Mouse (Mus musculus) heart, embryonic 10.5 days (tissue): Measurements from ENCODE around the gene Hrasls5. TPM values are rescaled to one million over a fixed set of nuclear protein-coding genes. Genes with fewer than 3 reads are reported as not detected.
A peak's percentile ranks its signal among the peaks of the same experiment; 100 is the strongest.

Experiments
- DNase-seq: peaks from one replicate; pipeline ENCODE4 v3.0.0-alpha.2; 2017; ENCODE audit warnings: low spot score
- H3K27ac ChIP-seq: fragments of 300-500 bp; sonication (generic); 2 replicates; pipeline ENCODE4 v1.5.1; 2016; ENCODE audit warnings: mild to moderate bottlenecking
- H3K27me3 ChIP-seq: fragments of 300-500 bp; sonication (generic); 2 replicates; pipeline ENCODE4 v1.6.1; 2016; ENCODE audit warnings: mild to moderate bottlenecking; ENCODE audit not compliant: poor library complexity, insufficient read depth, severe bottlenecking
- H3K36me3 ChIP-seq: fragments of 300-500 bp; sonication (generic); 2 replicates; pipeline ENCODE4 v1.6.1; 2016; ENCODE audit warnings: mild to moderate bottlenecking, moderate library complexity
- H3K4me1 ChIP-seq: fragments of 300-500 bp; sonication (generic); 2 replicates; pipeline ENCODE4 v1.6.1; 2016; ENCODE audit warnings: mild to moderate bottlenecking
- H3K4me3 ChIP-seq: fragments of 300-500 bp; sonication (generic); 2 replicates; pipeline ENCODE4 v1.5.1; 2016; ENCODE audit warnings: mild to moderate bottlenecking, moderate library complexity
- H3K9me3 ChIP-seq: fragments of 300-500 bp; sonication (generic); 2 replicates; pipeline ENCODE4 v1.6.1; 2016; ENCODE audit warnings: mild to moderate bottlenecking, moderate library complexity
- WGBS: fragments of 180-500 bp; shearing (Covaris S2); methylation state at CpG from one replicate; pipeline ENCODE4 v1.1.7; 2016; 5-methylcytosine and 5-hydroxymethylcytosine counted together
- polyA plus RNA-seq: library from polyadenylated mRNA; unstranded; fragments of >200 nt; fragmentation: Nextera tagmentation; extraction: Ambion mirVana; gene quantifications from 2 replicates; pipeline ENCODE4 v1.2.1, GENCODE M21; 2016

The Hrasls5 gene
- polyA plus RNA-seq, 1 experiment from 2014 or later, result not detected

DNA sequence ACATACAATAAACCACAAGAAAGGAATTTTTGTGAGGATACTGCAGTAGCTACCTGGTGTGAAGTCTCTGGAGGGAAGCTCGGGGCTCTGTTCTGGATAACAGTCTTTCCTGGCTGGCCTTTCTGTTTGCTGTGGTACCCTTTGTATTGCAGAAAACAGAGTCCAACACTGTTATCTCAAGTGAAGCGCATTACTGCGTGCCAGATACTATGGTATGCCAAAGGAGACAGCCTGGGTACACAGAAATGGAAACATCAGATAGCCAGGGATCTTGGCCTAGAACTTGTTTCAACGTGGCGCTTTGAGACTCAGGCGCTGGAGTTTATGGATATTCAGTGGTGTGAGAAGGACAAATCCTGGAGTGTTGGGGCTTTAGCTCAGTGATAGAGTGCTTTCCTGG lies 26.6 kb upstream of the Hrasls5 start:
- H3K4me3 ChIP-seq, result no peak overlapping the region
- no peaks in the 10 kb centered on the region for H3K27me3 ChIP-seq
- H3K36me3 ChIP-seq, result peaks cover 16% of the 10 kb centered on the region; the same call in 1 of the 2 replicates
- no peak for DNase-seq
- peaks cover 14% of the 10 kb centered on the region; the same call in 1 of the 2 replicates for H3K4me1 ChIP-seq
- no peaks in the 10 kb centered on the region for H3K9me3 ChIP-seq
- no peak overlapping the region for H3K27ac ChIP-seq
- WGBS, result 82% methylated on average over 6 of the region's 6 CpGs

DNA sequence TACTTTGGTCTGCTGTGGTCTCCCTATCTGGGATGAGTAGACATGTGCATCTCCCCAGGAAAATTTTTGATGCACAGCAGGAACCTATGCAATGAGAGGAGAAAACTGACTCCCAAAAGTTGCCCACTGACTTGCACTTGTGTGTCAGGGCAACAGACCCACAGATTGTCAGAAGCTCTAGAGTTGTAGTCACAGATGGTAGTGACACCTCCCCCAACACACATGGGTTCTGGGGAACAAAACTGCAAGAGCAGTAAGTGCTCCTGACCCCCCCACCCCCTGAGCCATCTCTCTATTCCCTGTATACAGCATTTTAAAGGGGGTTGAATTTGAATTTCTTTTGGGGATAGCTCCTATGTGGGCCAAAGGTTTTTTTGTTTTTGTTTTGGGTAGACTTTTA lies 21.5 kb upstream of the Hrasls5 start:
- H3K27ac ChIP-seq, result no peak overlapping the region
- no peak for DNase-seq
- H3K4me1 ChIP-seq, result 0 out of 2 replicates have a peak, but pooled peaks cover 4% of the 10 kb centered on the region
- no peaks in the 10 kb centered on the region for H3K9me3 ChIP-seq
- H3K27me3 ChIP-seq, result peaks cover 3% of the 10 kb centered on the region; the same call in 1 of the 2 replicates
- H3K36me3 ChIP-seq, result peaks cover 15% of the 10 kb centered on the region; the same call in 1 of the 2 replicates
- no peak overlapping the region for H3K4me3 ChIP-seq

DNA sequence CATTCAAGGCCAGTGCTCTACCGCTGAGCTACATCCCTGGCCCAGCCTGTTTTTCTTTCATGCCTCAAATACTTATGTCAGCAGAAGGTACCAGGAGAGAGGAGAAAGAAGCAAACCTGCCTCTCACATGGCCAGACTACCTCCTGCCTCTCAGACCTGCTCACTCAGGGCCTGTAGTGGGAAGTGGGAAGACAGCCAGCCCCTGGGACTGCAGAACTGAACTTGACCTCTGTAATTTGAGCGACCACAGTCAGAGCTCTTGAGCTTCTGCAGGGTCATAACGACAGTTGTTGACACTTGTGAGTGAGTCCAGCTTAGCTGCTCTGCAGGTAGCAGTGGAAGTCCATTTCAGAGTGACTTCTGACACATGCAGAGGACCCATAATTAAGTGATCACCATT lies 20.3 kb upstream of the Hrasls5 start:
- H3K4me1 ChIP-seq, result 0 out of 2 replicates have a peak, but pooled peaks cover 4% of the 10 kb centered on the region
- H3K27me3 ChIP-seq, result peaks cover 3% of the 10 kb centered on the region; the same call in 1 of the 2 replicates
- DNase-seq, result peak; percentile 85
- H3K27ac ChIP-seq, result no peak overlapping the region
- WGBS, result 42% methylated on average over 3 of the region's 3 CpGs
- H3K4me3 ChIP-seq, result no peak overlapping the region
- H3K9me3 ChIP-seq, result no peaks in the 10 kb centered on the region
- H3K36me3 ChIP-seq, result peaks cover 8% of the 10 kb centered on the region; the same call in 1 of the 2 replicates

DNA sequence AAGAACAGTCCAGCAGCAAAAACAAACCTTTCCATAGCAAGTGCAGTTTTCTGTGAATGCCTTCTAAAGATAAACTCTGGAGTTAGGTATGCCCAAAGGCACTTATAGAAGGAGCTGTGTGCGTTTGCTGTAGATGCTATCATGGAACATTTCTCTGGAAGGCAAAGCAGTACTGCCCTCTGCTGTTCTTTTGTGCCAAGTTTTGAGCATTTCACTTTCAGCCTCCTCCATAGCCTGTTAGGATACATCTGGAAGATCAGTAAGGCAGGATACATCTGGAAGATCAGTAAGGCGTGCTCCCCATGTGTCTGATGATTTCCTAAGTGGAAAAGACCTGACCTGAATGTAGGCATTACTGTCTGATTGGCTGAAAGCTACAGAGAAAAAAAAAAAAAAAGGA lies 16.8 kb upstream of the Hrasls5 start:
- H3K4me1 ChIP-seq, result 0 out of 2 replicates have a peak, but pooled peaks cover 4% of the 10 kb centered on the region
- peaks cover 3% of the 10 kb centered on the region; the same call in 1 of the 2 replicates for H3K27me3 ChIP-seq
- 13% methylated on average over 2 of the region's 2 CpGs for WGBS
- no peak overlapping the region for H3K27ac ChIP-seq
- no peak for DNase-seq
- no peaks in the 10 kb centered on the region for H3K9me3 ChIP-seq
- H3K36me3 ChIP-seq, result no peaks in the 10 kb centered on the region
- H3K4me3 ChIP-seq, result no peak overlapping the region

DNA sequence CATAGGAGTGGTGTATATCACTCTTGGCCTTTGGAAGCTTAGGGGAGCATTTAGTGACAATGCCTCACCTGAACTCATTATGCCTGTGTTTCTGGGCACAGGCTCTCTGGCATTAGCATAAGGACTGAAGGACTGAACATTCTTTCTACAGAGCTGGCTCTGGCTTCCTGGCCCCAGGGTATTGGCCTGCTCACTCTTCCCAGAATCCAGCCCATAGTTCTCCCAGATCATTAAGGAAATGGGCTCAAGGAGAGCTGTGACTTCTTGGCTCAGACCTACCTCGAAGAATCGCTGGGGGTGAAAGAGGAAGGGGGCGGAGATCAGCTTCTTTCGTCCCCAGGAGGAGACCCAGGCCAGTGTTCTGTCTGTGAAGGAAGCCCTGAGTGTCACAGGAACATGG lies 13.9 kb upstream of the Hrasls5 start:
- Histone ChIP-seq H3K9me3 (no peaks in the 10 kb centered on the region), H3K4me1 (0 out of 2 replicates have a peak, but pooled peaks cover 2% of the 10 kb centered on the region), H3K27ac (no peak overlapping the region), H3K27me3 (peaks cover 3% of the 10 kb centered on the region; the same call in 1 of the 2 replicates), H3K4me3 (no peak overlapping the region), H3K36me3 (no peaks in the 10 kb centered on the region)
- DNase-seq, result no peak
- WGBS, result 59% methylated on average over 4 of the region's 4 CpGs

DNA sequence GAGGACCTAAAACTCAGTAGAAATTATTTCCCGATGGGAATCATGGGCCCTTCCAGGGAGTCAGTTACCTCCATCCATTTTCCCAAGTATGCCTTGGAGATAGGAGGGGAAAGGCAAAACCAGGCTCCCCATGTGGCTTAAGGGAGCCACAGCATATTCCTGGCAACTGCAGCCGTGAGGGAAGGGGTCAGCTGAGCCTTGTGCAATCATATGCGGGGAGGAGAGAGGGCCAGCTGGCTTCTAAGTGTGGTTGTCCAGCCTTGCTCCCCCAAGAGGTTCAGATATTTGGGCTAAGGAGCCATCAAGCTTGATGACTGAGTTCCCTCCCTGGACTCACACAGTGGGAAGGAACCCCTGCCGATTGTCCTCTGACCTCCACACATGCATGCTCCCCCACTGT lies 10.8 kb upstream of the Hrasls5 start:
- WGBS, result 79% methylated on average over 4 of the region's 4 CpGs
- no peak for DNase-seq
- H3K4me3 ChIP-seq, result no peak overlapping the region
- peaks cover 11% of the 10 kb centered on the region for H3K4me1 ChIP-seq
- H3K36me3 ChIP-seq, result no peaks in the 10 kb centered on the region
- peaks cover 8% of the 10 kb centered on the region; the same call in 1 of the 2 replicates for H3K27me3 ChIP-seq
- H3K27ac ChIP-seq, result no peak overlapping the region
- H3K9me3 ChIP-seq, result no peaks in the 10 kb centered on the region

DNA sequence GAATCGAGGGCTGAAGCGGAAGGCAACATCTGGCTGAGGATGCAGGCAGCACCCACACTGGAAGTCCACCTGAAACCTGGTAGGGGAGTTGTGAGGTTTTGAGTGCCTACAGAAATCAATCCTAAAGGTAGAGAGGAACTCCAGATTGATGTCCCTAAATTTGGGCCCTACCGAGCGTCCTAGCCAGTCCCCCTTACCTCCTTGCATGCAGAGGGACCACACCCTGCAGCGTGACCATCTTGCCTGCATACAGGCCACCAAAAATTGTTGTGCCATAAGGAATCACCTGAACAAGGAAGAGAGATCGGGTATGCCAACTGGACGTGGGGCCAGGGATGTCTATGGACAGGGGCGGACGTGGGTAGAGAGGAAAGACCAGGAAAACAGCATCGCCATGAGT lies 8.2 kb upstream of the Hrasls5 start:
- H3K27me3 ChIP-seq, result peaks cover 18% of the 10 kb centered on the region
- H3K9me3 ChIP-seq, result no peaks in the 10 kb centered on the region
- 85% methylated on average over 10 of the region's 10 CpGs for WGBS
- H3K4me3 ChIP-seq, result no peak overlapping the region
- peak; percentile 68 for DNase-seq
- H3K4me1 ChIP-seq, result peaks cover 24% of the 10 kb centered on the region
- no peak overlapping the region for H3K27ac ChIP-seq
- no peaks in the 10 kb centered on the region for H3K36me3 ChIP-seq

DNA sequence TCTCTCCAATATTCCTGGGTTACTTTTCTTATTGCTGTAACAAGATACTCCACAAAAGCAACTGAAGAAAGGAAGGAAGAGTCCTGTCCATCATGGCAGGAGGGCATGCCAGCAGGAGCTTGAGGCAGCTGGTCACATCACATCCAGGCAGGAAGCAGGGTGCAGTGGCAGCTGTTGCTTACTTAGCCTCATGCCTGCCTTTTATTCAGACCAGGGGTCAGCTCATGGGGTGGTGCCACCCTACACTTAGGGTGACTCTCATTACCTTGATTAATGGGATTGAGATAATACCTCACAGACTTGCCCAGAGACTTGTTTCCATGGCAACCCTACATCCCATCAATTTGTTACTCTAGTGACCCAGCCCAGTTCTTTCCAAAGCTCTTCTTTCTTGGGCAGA lies 7.3 kb upstream of the Hrasls5 start:
- Histone ChIP-seq H3K4me1 (peaks cover 24% of the 10 kb centered on the region), H3K27ac (no peak overlapping the region), H3K36me3 (no peaks in the 10 kb centered on the region), H3K27me3 (peaks cover 23% of the 10 kb centered on the region), H3K9me3 (no peaks in the 10 kb centered on the region), H3K4me3 (no peak overlapping the region)
- no peak for DNase-seq

DNA sequence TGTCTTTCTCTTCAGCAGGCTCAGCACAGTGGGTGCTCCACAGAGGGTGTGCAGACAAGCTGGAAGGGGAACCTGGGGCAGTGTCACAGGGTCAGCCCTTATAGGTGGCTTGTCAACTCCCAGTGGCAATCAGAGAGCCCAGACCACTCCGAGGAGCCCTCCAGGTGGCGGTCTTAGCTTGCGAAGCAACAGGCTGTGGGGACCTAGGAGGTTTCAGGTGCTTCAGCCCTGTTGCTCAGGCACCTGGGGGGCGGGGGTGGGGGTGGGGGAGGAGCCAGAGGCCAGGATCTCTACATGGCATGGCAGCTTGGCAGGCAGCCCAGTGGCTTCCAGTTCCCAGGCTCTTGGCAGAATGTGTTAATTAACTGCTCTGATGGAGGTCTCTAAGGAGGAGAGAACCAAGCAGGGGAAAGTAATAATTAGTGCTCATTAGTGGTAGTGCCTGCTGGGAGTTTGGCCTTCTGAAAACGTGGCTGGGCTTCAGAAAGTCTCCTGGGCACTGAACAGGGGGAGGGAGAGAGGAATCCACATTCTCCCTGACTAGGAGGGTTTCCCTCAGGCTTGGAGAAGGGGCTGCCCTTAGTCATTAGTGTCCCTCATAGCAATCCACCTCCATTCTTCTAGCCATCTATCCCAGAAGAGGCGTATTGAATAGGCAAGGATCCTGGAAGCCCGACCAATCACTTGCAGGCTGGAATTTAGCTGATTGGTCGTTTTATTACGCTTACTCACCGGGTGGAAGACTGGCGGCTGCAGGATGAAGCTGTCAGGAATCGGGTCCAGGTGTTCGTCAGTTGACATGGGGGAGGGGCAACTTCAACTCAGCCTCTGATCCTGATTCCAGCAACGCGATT lies 6.2 kb upstream of the Hrasls5 start:
- peaks cover 22% of the 10 kb centered on the region for H3K4me1 ChIP-seq
- peak; percentile 73 for DNase-seq
- H3K27ac ChIP-seq, result no peak overlapping the region
- no peaks in the 10 kb centered on the region for H3K9me3 ChIP-seq
- 5% methylated on average over 15 of the region's 15 CpGs for WGBS
- peak overlapping the region; percentile 55 for H3K4me3 ChIP-seq
- peaks cover 32% of the 10 kb centered on the region for H3K27me3 ChIP-seq
- H3K36me3 ChIP-seq, result no peaks in the 10 kb centered on the region

DNA sequence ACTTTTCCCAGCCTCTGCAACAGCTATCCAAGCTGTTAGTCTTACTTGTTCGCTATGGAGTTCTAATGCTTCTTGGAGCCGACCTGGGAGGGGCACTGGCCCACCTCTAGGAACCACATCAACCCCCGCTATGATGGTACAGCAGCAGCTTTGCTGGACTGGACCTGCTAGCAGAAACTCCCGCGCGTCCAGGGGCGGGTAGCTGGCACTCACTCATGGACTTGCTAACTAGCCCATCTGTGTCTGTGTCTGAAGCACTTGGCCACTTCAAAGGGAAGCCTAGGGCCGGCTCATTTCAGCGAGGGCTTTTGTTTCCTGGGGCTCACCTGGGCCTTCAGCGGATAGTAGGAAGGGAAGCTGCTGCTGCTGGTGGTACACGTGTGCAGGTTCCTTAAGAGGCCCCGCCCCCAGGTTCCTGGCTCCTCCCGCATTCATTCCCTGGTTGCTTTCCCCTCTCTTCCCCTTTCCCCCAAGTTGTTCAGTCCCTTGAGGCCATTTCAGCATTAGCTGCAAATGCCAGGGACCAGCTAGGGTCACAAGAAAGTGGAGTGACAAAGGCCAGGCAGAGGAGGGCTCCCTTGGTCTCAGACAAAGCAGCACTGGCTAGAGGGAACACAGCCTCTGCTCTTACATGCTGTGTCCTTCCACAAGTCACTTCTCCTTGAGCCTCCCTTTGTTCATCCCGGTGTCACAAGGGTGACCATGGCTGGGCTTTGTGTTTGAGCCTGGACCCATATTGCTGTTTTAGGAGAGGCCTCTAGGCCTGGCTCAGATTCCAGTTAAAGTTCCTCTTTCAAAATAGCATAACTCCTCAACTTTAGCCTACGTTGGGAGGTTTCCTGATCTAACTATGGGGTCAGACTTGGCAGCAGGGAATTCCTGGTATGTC lies 5.3 kb upstream of the Hrasls5 start, which contains the start of gene Lgals12:
Gene Lgals12 (minus strand): TSS at position 393 of the 889 bp plus-strand sequence.
- Histone ChIP-seq H3K27me3 (peaks cover 41% of the 10 kb centered on the region), H3K4me3 (peak within 1 kb of the TSS; percentile 55), H3K36me3 (no peaks in the 10 kb centered on the region), H3K9me3 (no peaks in the 10 kb centered on the region), H3K4me1 (peaks cover 22% of the 10 kb centered on the region), H3K27ac (0 out of 2 replicates have a peak within 1 kb of the TSS, but pooled peaks have one; percentile 36)
- peak; percentile 74 for DNase-seq
- 5% methylated on average over 15 of the region's 15 CpGs for WGBS

DNA sequence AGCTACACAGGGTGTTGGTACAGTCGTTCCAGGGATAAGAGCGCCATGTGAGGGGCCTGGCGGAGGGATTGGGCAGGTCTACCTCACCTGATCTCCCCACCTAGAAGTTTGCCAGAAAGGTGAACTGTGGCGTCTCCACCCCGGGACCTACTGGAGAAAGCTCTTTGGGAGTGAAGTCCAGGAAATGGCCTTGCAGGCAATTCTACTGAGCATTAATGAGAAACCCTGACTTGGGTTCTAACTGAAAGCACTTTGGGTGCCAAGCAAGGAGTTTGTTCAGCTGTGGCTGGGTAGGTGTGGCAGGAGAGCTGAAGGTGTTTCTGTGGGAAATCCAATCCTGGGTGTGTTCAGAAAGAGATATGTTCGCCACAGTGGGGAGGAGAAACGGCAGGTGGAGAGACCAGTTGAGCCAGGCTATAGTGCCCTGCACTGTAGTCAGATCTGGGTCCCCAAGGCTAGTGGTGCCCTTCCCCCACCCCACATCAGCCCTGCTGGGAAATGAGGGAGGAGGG lies 4.6 kb upstream of the Hrasls5 start:
- H3K27ac ChIP-seq, result no peak overlapping the region
- no peak overlapping the region for H3K4me3 ChIP-seq
- H3K4me1 ChIP-seq, result peaks cover 27% of the 10 kb centered on the region
- DNase-seq, result peak; percentile 71
- no peaks in the 10 kb centered on the region for H3K36me3 ChIP-seq
- peaks cover 48% of the 10 kb centered on the region for H3K27me3 ChIP-seq
- no peaks in the 10 kb centered on the region for H3K9me3 ChIP-seq
- 69% methylated on average over 7 of the region's 7 CpGs for WGBS

DNA sequence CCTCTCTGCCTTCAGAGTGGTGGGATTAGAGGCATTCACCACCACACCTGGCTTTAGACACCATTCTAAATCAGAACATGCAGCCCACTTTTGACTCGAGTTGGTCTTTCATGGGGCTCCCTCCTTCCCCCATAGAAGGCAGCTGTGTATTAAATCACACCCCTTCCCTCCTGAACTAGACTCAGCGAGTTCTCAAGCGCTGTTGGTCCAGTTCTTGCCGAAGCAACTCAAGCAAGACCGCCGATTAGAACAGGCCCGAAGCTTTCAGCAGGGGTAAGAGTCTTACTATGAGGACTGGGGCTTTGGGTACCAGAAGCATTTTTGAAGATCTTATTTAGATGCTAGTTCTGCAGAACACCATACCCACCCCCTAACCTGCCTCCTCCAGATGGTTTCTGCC lies 810 bp downstream of the Hrasls5 start:
- H3K4me1 ChIP-seq, result peaks cover 5% of the 10 kb centered on the region
- H3K36me3 ChIP-seq, result no peaks in the 10 kb centered on the region
- WGBS, result 79% methylated on average over 7 of the region's 7 CpGs
- no peak overlapping the region for H3K27ac ChIP-seq
- peaks cover 59% of the 10 kb centered on the region for H3K27me3 ChIP-seq
- DNase-seq, result no peak
- no peaks in the 10 kb centered on the region for H3K9me3 ChIP-seq
- no peak overlapping the region for H3K4me3 ChIP-seq
